Mouse (Mus musculus) forebrain, postnatal 0 days (tissue): ENCODE data around the gene Pigs. TPM values are rescaled to one million over a fixed set of nuclear protein-coding genes. Genes with fewer than 3 reads are reported as not detected.
A peak's percentile ranks its signal among the peaks of the same experiment; 100 is the strongest.

Source experiments
- ATAC-seq: fragments of 200-750 bp; cut with Nextera tagmentation; 2 replicates; pipeline ENCODE4 v1.8.0; 2017; ENCODE audit warnings: mild to moderate bottlenecking, moderate library complexity
- DNase-seq: peaks from one replicate; pipeline ENCODE4 v3.0.0-alpha.2; 2015
- H3K27ac ChIP-seq: fragments of 300-500 bp; sonication (generic); 2 replicates; pipeline ENCODE4 v1.5.1; 2014; ENCODE audit warnings: low read depth, mild to moderate bottlenecking, antibody characterized with exemption, low read length, moderate library complexity, mixed read lengths
- H3K27me3 ChIP-seq: fragments of 300-500 bp; sonication (generic); 2 replicates; pipeline ENCODE4 v1.6.1; 2014; ENCODE audit warnings: mild to moderate bottlenecking, low read length, mixed read lengths; ENCODE audit not compliant: insufficient read depth
- H3K36me3 ChIP-seq: fragments of 300-500 bp; sonication (generic); 2 replicates; pipeline ENCODE4 v1.6.1; 2014; ENCODE audit warnings: mild to moderate bottlenecking, moderate library complexity; ENCODE audit not compliant: insufficient read depth
- H3K4me1 ChIP-seq: fragments of 300-500 bp; sonication (generic); 2 replicates; pipeline ENCODE4 v1.6.1; 2014; ENCODE audit warnings: antibody characterized with exemption; ENCODE audit not compliant: insufficient read depth
- H3K4me2 ChIP-seq: fragments of 300-500 bp; sonication (generic); 2 replicates; pipeline ENCODE4 v1.6.1; 2014; ENCODE audit warnings: low read depth, mild to moderate bottlenecking, moderate library complexity
- H3K4me3 ChIP-seq: fragments of 300-500 bp; sonication (generic); 2 replicates; pipeline ENCODE4 v1.5.1; 2014; ENCODE audit warnings: low read depth, low read length, mixed read lengths
- H3K9ac ChIP-seq: fragments of 300-500 bp; sonication (generic); 2 replicates; pipeline ENCODE4 v1.6.1; 2014; ENCODE audit warnings: mild to moderate bottlenecking
- H3K9me3 ChIP-seq: fragments of 300-500 bp; sonication (generic); 2 replicates; pipeline ENCODE4 v1.6.1; 2016; ENCODE audit warnings: low read length
- CTCF ChIP-seq: sonication (generic); IDR thresholded peaks from 2 replicates; pipeline ENCODE4 v1.5.1; 2016; ENCODE audit warnings: antibody characterized with exemption, control low read depth, low read depth
- WGBS: fragments of 180-500 bp; shearing (Covaris S2); extraction: QIAGEN DNeasy Blood & Tissue Kit; methylation state at CpG from one replicate; pipeline ENCODE4 v1.1.7; 2014; 5-methylcytosine and 5-hydroxymethylcytosine counted together
- polyA plus RNA-seq: library from polyadenylated mRNA; unstranded; fragments of >200 nt; fragmentation: Nextera tagmentation; extraction: Ambion mirVana; gene quantifications from 2 replicates; pipeline ENCODE4 v1.2.1, GENCODE M21; 2015
- total RNA-seq: library from RNA; depleted of rRNA; stranded (reverse); fragments of >200 nt; gene quantifications from 2 replicates; pipeline ENCODE4 v1.2.3, GENCODE M21; 2014

Gene Pigs
- total and polyA plus RNA-seq, 2 experiments from 2014 or later = 43.1 to 76.8 TPM

DNA sequence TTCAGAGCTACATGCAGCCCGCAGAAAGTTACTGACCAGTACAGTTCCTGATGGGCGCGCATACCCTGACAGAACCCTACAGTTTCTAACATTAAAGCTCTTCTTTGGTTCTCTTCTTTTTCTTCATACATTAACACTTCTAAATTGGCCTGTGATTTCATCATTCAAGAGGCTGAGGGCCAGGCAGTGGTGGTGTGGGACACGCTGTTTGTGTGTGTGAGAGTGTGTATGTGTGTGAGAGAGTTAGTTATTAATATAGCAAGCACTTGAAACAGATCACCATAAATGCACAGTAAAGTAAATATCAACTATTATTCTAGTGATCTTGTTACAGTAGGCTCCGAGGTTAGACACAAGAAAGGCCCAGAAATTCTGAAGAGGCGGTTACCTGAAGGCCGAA is 27.3 kb upstream of the Pigs start:
- DNase-seq = no peak
- Histone ChIP-seq H3K27ac (no peak overlapping the region), H3K36me3 (no peaks in the 10 kb centered on the region), H3K4me3 (peak overlapping the region; percentile 62), H3K9me3 (no peaks in the 10 kb centered on the region), H3K27me3 (no peaks in the 10 kb centered on the region), H3K9ac (peak overlapping the region; percentile 23; the same call in 1 of the 2 replicates), H3K4me2 (peak overlapping the region; percentile 100), H3K4me1 (no peaks in the 10 kb centered on the region; the same call in 1 of the 2 replicates)
- ATAC-seq = peak; percentile 10; the same call in 1 of the 2 replicates
- TF ChIP-seq CTCF = no peak
- 60% methylated on average over 7 of the region's 7 CpGs for WGBS

DNA sequence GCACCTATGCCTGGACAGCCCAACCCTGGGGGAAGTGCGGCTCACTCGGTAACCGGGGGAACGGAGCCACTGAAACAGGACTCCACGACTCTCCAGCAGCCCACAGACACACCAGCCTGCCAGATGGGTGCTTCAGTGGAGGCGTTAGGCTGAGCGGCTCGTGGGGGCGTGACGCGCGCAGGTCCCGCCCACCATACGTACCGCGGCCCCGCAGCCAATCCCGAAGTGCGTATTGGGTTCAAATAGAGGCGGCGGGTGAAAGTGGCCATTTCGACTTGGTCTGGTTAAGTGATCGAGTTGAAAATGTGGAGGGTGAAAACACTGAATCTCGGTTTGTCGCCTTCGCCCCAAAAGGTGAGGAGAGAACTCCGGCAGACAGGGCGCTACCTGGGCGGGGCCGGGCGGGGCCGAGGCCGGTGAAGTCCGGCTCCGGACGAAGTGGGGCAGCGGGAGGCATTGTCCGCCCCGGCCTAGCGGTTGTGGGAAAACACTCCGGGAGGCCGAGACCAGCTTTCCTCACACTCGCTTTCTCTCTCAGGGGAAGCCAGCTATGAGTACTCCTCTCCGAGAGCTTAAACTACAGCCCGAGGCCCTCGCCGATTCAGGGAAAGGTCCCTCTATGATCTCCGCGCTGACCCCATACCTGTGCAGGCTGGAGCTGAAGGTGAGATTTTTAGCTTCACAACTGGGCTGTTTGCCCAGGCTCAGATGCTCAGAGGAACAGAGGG is 26.7 kb upstream of the Pigs start, which contains the start of gene Spag5:
Gene Spag5 (plus strand): TSS at position 173 of the 728 bp plus-strand sequence.
- no peak for TF ChIP-seq CTCF
- H3K9ac ChIP-seq = peak within 1 kb of the TSS; percentile 47
- H3K4me2 ChIP-seq = peak within 1 kb of the TSS; percentile 100
- 1% methylated on average over 49 of the region's 49 CpGs for WGBS
- no peaks in the 10 kb centered on the region for H3K36me3 ChIP-seq
- DNase-seq = peak; percentile 91
- peak within 1 kb of the TSS; percentile 62 for H3K4me3 ChIP-seq
- no peaks in the 10 kb centered on the region for H3K27me3 ChIP-seq
- H3K27ac ChIP-seq = no peak within 1 kb of the TSS
- no peaks in the 10 kb centered on the region; the same call in 1 of the 2 replicates for H3K4me1 ChIP-seq
- peak; percentile 100 for ATAC-seq
- H3K9me3 ChIP-seq = no peaks in the 10 kb centered on the region

- 95% methylated on average over 4 of the region's 4 CpGs for WGBS
- Histone ChIP-seq H3K36me3 (no peaks in the 10 kb centered on the region), H3K27ac (no peak overlapping the region), H3K4me2 (no peak overlapping the region), H3K4me1 (no peaks in the 10 kb centered on the region; the same call in 1 of the 2 replicates), H3K27me3 (no peaks in the 10 kb centered on the region), H3K4me3 (no peak overlapping the region), H3K9ac (no peak overlapping the region), H3K9me3 (no peaks in the 10 kb centered on the region)
- no peak for DNase-seq
- no peak for ATAC-seq
- no peak for TF ChIP-seq CTCF
These were observed 22.9 kb upstream of the Pigs start for GRCm38 (mm10) chr11:78305272-78305671.

- H3K9me3 ChIP-seq = no peaks in the 10 kb centered on the region
- ATAC-seq (no peak), DNase-seq (no peak)
- H3K4me1 ChIP-seq = no peaks in the 10 kb centered on the region
- no peaks in the 10 kb centered on the region for H3K27me3 ChIP-seq
- no peak overlapping the region for H3K9ac ChIP-seq
- H3K4me3 ChIP-seq = no peak overlapping the region
- WGBS = 84% methylated on average over 8 of the region's 8 CpGs
- no peak overlapping the region for H3K4me2 ChIP-seq
- no peak overlapping the region for H3K27ac ChIP-seq
- TF ChIP-seq CTCF = no peak
- H3K36me3 ChIP-seq = no peaks in the 10 kb centered on the region
These were observed 17.2 kb upstream of the Pigs start for GRCm38 (mm10) chr11:78310861-78311511.

DNA sequence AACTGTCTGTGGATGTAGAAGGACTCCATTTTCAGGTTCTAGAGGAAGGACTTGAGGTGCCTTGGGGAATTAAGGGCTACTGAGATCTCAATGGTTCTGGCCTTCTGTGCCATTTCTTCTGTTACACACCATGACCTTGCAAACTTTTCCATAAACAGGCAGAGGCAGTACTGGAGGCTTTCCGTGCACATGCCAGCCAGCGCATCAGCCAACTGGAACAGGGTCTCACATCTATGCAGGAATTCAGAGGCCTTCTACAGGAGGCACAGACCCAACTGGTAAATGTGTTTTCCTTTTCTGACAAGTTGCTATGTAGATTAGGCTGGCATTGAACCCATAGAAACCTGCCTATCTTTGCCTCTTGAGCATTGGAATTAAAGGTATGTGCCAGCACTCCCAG is 14.6 kb upstream of the Pigs start:
- no peak for DNase-seq
- Histone ChIP-seq H3K36me3 (no peaks in the 10 kb centered on the region), H3K4me1 (no peaks in the 10 kb centered on the region), H3K4me2 (no peak overlapping the region), H3K27ac (no peak overlapping the region), H3K4me3 (no peak overlapping the region), H3K9ac (no peak overlapping the region), H3K27me3 (no peaks in the 10 kb centered on the region), H3K9me3 (no peaks in the 10 kb centered on the region)
- WGBS = 87% methylated on average over 2 of the region's 2 CpGs
- TF ChIP-seq CTCF = no peak
- no peak for ATAC-seq

DNA sequence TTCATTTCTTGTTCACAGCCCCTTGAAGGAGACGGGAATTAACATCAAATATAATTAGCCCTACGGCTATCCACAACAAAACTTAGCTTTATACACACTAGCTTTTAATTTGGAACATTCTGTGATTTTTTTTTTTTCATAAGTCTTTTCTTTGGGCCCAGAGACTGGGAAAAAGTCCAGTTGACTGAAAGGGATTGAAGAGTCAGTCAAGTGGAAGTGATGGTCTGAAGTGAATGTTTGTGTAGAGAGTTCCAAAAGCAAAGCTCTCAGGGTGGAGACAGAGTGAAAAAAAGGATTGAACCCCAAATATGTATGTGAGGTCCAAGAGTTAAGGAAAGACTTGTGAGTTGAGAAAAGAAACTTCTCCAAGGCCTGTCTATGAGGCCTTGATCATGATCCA is 9.8 kb upstream of the Pigs start:
- Histone ChIP-seq H3K9me3 (no peaks in the 10 kb centered on the region), H3K36me3 (no peaks in the 10 kb centered on the region), H3K4me3 (no peak overlapping the region), H3K27ac (no peak overlapping the region), H3K4me1 (no peaks in the 10 kb centered on the region), H3K27me3 (no peaks in the 10 kb centered on the region), H3K9ac (no peak overlapping the region), H3K4me2 (no peak overlapping the region)
- peak; percentile 12 for DNase-seq
- no peak for TF ChIP-seq CTCF
- no peak for ATAC-seq
- WGBS = 34% methylated on average over 2 of the region's 2 CpGs
